Mouse (Mus musculus) intestine, postnatal 0 days (tissue): ENCODE results near the gene Scyl3. TPM values are rescaled to one million over a fixed set of nuclear protein-coding genes. Genes with fewer than 3 reads are reported as not detected.

Experiments used
- ATAC-seq: fragments of 200-750 bp; cut with Nextera tagmentation; 2 replicates; pipeline ENCODE4 v1.8.0; 2017; ENCODE audit warnings: mild to moderate bottlenecking, moderate TSS enrichment, moderate library complexity
- H3K27ac ChIP-seq: fragments of 300-500 bp; sonication (generic); 2 replicates; pipeline ENCODE4 v1.5.1; 2014; ENCODE audit warnings: mild to moderate bottlenecking, low read depth, low read length, moderate library complexity
- H3K27me3 ChIP-seq: fragments of 300-500 bp; sonication (generic); replicated peaks from 2 replicates; pipeline ENCODE4 v1.6.1; 2014; ENCODE audit warnings: low read length, mixed read lengths; ENCODE audit not compliant: control insufficient read depth, insufficient read depth
- H3K36me3 ChIP-seq: fragments of 300-500 bp; sonication (generic); 2 replicates; pipeline ENCODE4 v1.6.1; 2014; ENCODE audit warnings: mild to moderate bottlenecking, moderate library complexity; ENCODE audit not compliant: control insufficient read depth, insufficient read depth
- H3K4me1 ChIP-seq: fragments of 300-500 bp; sonication (generic); replicated peaks from 2 replicates; pipeline ENCODE4 v1.6.1; 2014; ENCODE audit warnings: antibody characterized with exemption, low read length, mixed read lengths; ENCODE audit not compliant: control insufficient read depth, insufficient read depth
- H3K4me2 ChIP-seq: fragments of 300-500 bp; sonication (generic); replicated peaks from 2 replicates; pipeline ENCODE4 v1.6.1; 2014; ENCODE audit warnings: low read depth, mild to moderate bottlenecking, moderate library complexity
- H3K4me3 ChIP-seq: fragments of 300-500 bp; sonication (generic); 2 replicates; pipeline ENCODE4 v1.5.1; 2014; ENCODE audit warnings: low read depth, low read length
- H3K9ac ChIP-seq: fragments of 300-500 bp; sonication (generic); 2 replicates; pipeline ENCODE4 v1.6.1; 2014; ENCODE audit warnings: mild to moderate bottlenecking, low read depth, low read length
- H3K9me3 ChIP-seq: fragments of 300-500 bp; sonication (generic); 2 replicates; pipeline ENCODE4 v1.6.1; 2016; ENCODE audit warnings: mixed run types; ENCODE audit not compliant: control insufficient read depth
- CTCF ChIP-seq: sonication (generic); IDR thresholded peaks from 2 replicates; pipeline ENCODE4 v1.5.1; 2016; ENCODE audit warnings: low read depth, mild to moderate bottlenecking, control low read depth, antibody characterized with exemption, moderate library complexity
- WGBS: fragments of 180-500 bp; shearing (Covaris S2); extraction: QIAGEN DNeasy Blood & Tissue Kit; methylation state at CpG from one replicate; pipeline ENCODE4 v1.1.7; 2014; 5-methylcytosine and 5-hydroxymethylcytosine counted together
- polyA plus RNA-seq: library from polyadenylated mRNA; unstranded; fragments of >200 nt; fragmentation: Nextera tagmentation; extraction: Ambion mirVana; gene quantifications from 2 replicates; pipeline ENCODE4 v1.2.1, GENCODE M21; 2015

The Scyl3 gene
- polyA plus RNA-seq, 1 experiment from 2014 or later = 14.9 TPM

GRCm38 (mm10) chr1:163900168-163900567 is 28.7 kb upstream of the Scyl3 start:
- Histone ChIP-seq H3K4me1 (no peaks in the 10 kb centered on the region), H3K9me3 (no peaks in the 10 kb centered on the region), H3K36me3 (no peaks in the 10 kb centered on the region), H3K4me2 (no peak overlapping the region), H3K4me3 (no peak overlapping the region), H3K27me3 (no peaks in the 10 kb centered on the region), H3K27ac (no peak overlapping the region), H3K9ac (no peak overlapping the region)
- no peak for ATAC-seq
- no peak for TF ChIP-seq CTCF
- WGBS = 88% methylated on average over 2 of the region's 2 CpGs

- Histone ChIP-seq H3K4me1 (no peaks in the 10 kb centered on the region), H3K4me3 (no peak overlapping the region), H3K27me3 (no peaks in the 10 kb centered on the region), H3K4me2 (no peak overlapping the region), H3K27ac (no peak overlapping the region), H3K9me3 (no peaks in the 10 kb centered on the region), H3K9ac (no peak overlapping the region), H3K36me3 (no peaks in the 10 kb centered on the region)
- TF ChIP-seq CTCF = no peak
- no peak for ATAC-seq
- WGBS = 93% methylated on average over 3 of the region's 3 CpGs
These were observed 25.5 kb upstream of the Scyl3 start for GRCm38 (mm10) chr1:163903411-163903810.

- no peaks in the 10 kb centered on the region for H3K36me3 ChIP-seq
- H3K9ac ChIP-seq = no peak overlapping the region
- no peaks in the 10 kb centered on the region for H3K4me1 ChIP-seq
- no peaks in the 10 kb centered on the region for H3K9me3 ChIP-seq
- no peak for TF ChIP-seq CTCF
- no peak overlapping the region for H3K4me3 ChIP-seq
- no peak overlapping the region for H3K27ac ChIP-seq
- no peak for ATAC-seq
- 58% methylated on average over 4 of the region's 4 CpGs for WGBS
- no peaks in the 10 kb centered on the region for H3K27me3 ChIP-seq
- H3K4me2 ChIP-seq = no peak overlapping the region
These were observed 21.7 kb upstream of the Scyl3 start for GRCm38 (mm10) chr1:163907007-163907811.

GRCm38 (mm10) chr1:163908389-163908788 is 20.5 kb upstream of the Scyl3 start:
- H3K9ac ChIP-seq = no peak overlapping the region
- TF ChIP-seq CTCF = no peak
- no peaks in the 10 kb centered on the region for H3K9me3 ChIP-seq
- no peak overlapping the region for H3K4me3 ChIP-seq
- ATAC-seq = no peak
- no peaks in the 10 kb centered on the region for H3K36me3 ChIP-seq
- no peak overlapping the region for H3K4me2 ChIP-seq
- H3K27ac ChIP-seq = no peak overlapping the region
- 26% methylated on average over 11 of the region's 11 CpGs for WGBS
- no peaks in the 10 kb centered on the region for H3K4me1 ChIP-seq
- no peaks in the 10 kb centered on the region for H3K27me3 ChIP-seq

GRCm38 (mm10) chr1:163910343-163910742 is 18.6 kb upstream of the Scyl3 start:
- Histone ChIP-seq H3K4me1 (no peaks in the 10 kb centered on the region), H3K27me3 (no peaks in the 10 kb centered on the region), H3K4me3 (no peak overlapping the region), H3K9me3 (no peaks in the 10 kb centered on the region), H3K27ac (no peak overlapping the region), H3K36me3 (no peaks in the 10 kb centered on the region), H3K4me2 (no peak overlapping the region), H3K9ac (no peak overlapping the region)
- 9% methylated on average over 2 of the region's 2 CpGs for WGBS
- peak; percentile 82 for TF ChIP-seq CTCF
- ATAC-seq = no peak

- ATAC-seq = no peak
- TF ChIP-seq CTCF = no peak
- Histone ChIP-seq H3K4me1 (no peaks in the 10 kb centered on the region), H3K4me3 (no peak overlapping the region), H3K27me3 (no peaks in the 10 kb centered on the region), H3K4me2 (no peak overlapping the region), H3K9me3 (no peaks in the 10 kb centered on the region), H3K36me3 (no peaks in the 10 kb centered on the region), H3K9ac (no peak overlapping the region), H3K27ac (no peak overlapping the region)
- 95% methylated on average over 9 of the region's 9 CpGs for WGBS
These were observed 18.1 kb upstream of the Scyl3 start for GRCm38 (mm10) chr1:163910785-163911184.

GRCm38 (mm10) chr1:163911981-163912380 is 16.9 kb upstream of the Scyl3 start:
- TF ChIP-seq CTCF = no peak
- no peak for ATAC-seq
- H3K36me3 ChIP-seq = no peaks in the 10 kb centered on the region
- H3K4me2 ChIP-seq = no peak overlapping the region
- H3K4me3 ChIP-seq = no peak overlapping the region
- no peak overlapping the region for H3K27ac ChIP-seq
- H3K27me3 ChIP-seq = no peaks in the 10 kb centered on the region
- H3K9ac ChIP-seq = no peak overlapping the region
- 89% methylated on average over 11 of the region's 11 CpGs for WGBS
- H3K9me3 ChIP-seq = no peaks in the 10 kb centered on the region
- no peaks in the 10 kb centered on the region for H3K4me1 ChIP-seq
